Mouse (Mus musculus): ENCODE measurements around the gene Vmn1r198.

DNA sequence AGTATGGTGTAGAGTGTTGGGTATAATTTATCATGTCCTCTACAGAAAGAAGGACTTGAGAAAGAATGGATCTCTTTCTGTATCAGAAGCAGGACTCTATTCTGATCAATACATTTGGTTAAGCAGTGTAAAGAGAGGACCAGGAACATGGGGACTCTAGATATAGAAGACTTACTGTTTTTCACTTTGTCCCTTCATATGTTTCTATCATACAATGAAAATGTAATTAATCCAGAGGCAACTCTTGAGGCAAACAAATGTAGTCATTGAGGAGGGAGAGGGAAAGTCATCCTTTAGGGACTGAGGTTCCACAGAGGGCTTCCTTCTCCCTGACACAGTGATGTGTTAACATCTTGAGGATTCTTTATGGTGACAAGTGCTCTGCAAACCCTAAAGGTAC, 25.9 kb upstream of the Vmn1r198 start, which contains the start of gene Vmn1r197:
- TF ChIP-seq POLR2A (IDR thresholded peaks at IDR 0.05; ENCODE audit: borderline replicate concordance, extremely low read depth, low read depth, low read length): no peak
- TF ChIP-seq CTCF (IDR thresholded peaks at IDR 0.05; ENCODE audit: insufficient read depth, low read length): no peak

Data from lung, adult 2 months (tissue).